Mouse (Mus musculus): ENCODE data around the gene Cnih4. TPM values are rescaled to one million over a fixed set of nuclear protein-coding genes. Genes with fewer than 3 reads are reported as not detected.

Gene Cnih4
- polyA plus RNA-seq, 1 experiment from 2014 or later: 89.9 TPM

DNA sequence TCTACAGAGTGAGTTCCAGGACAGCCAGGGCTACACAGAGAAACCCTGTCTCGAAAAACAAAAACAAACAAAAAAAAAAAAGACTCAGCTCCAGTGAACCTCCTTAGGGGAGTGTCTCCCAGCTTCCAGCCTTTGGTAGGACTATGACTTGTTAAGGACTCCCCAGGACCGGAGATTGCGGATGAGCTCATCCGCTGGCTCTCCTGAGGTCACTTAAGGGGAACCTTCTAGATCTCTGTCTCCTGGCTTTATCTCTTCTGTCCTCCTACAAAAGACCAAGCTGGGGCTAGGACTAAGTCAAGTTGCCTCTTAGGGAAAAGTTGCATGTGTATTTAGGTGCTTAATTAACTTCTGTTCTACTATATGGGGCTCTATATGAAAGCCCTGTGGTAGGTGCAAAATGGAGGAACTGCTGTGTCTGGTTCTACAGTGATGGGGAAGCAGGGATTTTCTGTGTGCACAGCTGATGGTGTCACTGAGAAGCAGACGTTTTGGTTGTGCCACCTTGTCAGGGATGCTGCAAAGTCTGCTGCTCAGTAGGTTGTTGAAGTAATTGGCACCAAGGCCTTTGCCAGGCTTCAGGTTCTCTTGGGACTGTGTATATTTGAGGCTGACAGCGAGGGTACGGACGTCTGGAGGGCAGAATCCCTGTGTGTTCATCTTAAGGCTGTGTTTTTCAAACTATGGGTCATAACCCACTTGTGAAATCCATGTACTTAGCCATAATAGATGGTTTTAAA is 70.0 kb downstream of the Cnih4 start:
- H3K4me3 ChIP-seq (ENCODE audit: low read depth, low read length): no peak overlapping the region
- 83% methylated on average over 8 of the region's 8 CpGs for WGBS
- no peaks in the 10 kb centered on the region for H3K9me3 ChIP-seq (ENCODE audit: control insufficient read depth, low read length)
- H3K27me3 ChIP-seq (ENCODE audit: control insufficient read depth, insufficient read depth, low read length): no peaks in the 10 kb centered on the region
- peaks cover 5% of the 10 kb centered on the region; the same call in 1 of the 2 replicates for H3K4me1 ChIP-seq (replicated peaks; ENCODE audit: control insufficient read depth, insufficient read depth, low read length)
- no peak overlapping the region for H3K4me2 ChIP-seq (ENCODE audit: low read depth, low read length, severe bottlenecking)
- no peak for ATAC-seq (replicated peaks; ENCODE audit: low FRiP score)
- no peak overlapping the region for H3K27ac ChIP-seq (ENCODE audit: low read depth, low read length)
- no peak for DNase-seq (ENCODE audit: low spot score)
- no peak overlapping the region for H3K9ac ChIP-seq (ENCODE audit: low read length)
- no peaks in the 10 kb centered on the region for H3K36me3 ChIP-seq (ENCODE audit: control insufficient read depth, insufficient read depth, low read length)

DNA sequence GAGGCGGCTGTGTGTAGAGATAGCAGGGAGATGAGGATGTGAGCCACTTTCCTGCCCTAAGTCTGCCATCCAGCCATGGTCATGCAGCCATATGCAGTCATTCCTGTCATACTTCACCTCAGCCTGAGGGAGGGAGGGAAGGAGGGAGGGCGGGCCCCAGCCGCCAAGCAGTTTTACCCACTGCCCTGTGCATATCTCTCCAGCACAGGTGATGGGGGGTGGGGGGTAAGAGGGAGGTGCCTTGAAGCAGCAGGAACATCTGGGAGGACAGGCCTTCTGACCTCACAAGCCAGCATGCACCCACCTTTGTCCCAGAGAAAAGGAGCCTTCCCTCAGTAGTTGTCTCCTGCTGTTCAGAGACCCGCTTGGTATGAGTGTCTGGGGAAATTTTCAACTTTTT is 71.8 kb downstream of the Cnih4 start:
- H3K4me1 ChIP-seq (replicated peaks; ENCODE audit: control insufficient read depth, insufficient read depth, low read length): peaks cover 5% of the 10 kb centered on the region; the same call in 1 of the 2 replicates
- no peaks in the 10 kb centered on the region for H3K27me3 ChIP-seq (ENCODE audit: control insufficient read depth, insufficient read depth, low read length)
- H3K9me3 ChIP-seq (ENCODE audit: control insufficient read depth, low read length): no peaks in the 10 kb centered on the region
- no peaks in the 10 kb centered on the region for H3K36me3 ChIP-seq (ENCODE audit: control insufficient read depth, insufficient read depth, low read length)
- no peak overlapping the region for H3K9ac ChIP-seq (ENCODE audit: low read length)
- no peak overlapping the region for H3K4me2 ChIP-seq (ENCODE audit: low read depth, low read length, severe bottlenecking)
- DNase-seq (ENCODE audit: low spot score) (peak; percentile 53), ATAC-seq (replicated peaks; ENCODE audit: low FRiP score) (no peak)
- WGBS: 42% methylated on average over 4 of the region's 4 CpGs
- H3K4me3 ChIP-seq (ENCODE audit: low read depth, low read length): no peak overlapping the region
- H3K27ac ChIP-seq (ENCODE audit: low read depth, low read length): no peak overlapping the region

Other genes with a start within 250 kb of the Cnih4 start
- 111 and 121 TPM in 2 replicates for gene Pycr2, start 240.4 kb upstream of the Cnih4 start, polyA plus RNA-seq (2014; fragmentation: Nextera tagmentation; extraction: Ambion mirVana)
- 0.45 and 0.51 TPM in 2 replicates for gene Lefty1, start 209.7 kb upstream of the Cnih4 start, polyA plus RNA-seq (2014; fragmentation: Nextera tagmentation; extraction: Ambion mirVana)
- gene Tmem63a, start 202.3 kb upstream of the Cnih4 start, polyA plus RNA-seq (2014; fragmentation: Nextera tagmentation; extraction: Ambion mirVana): 2.7 and 3.0 TPM in 2 replicates
- gene Ephx1, start 123.8 kb upstream of the Cnih4 start, polyA plus RNA-seq (2014; fragmentation: Nextera tagmentation; extraction: Ambion mirVana): 0.65 and 1.1 TPM in 2 replicates
- 0.09 TPM in 1 of 2 replicates, not detected in the other for gene 9130409I23Rik, start 93.5 kb upstream of the Cnih4 start, polyA plus RNA-seq (2014; fragmentation: Nextera tagmentation; extraction: Ambion mirVana)
- 41.9 and 48.5 TPM in 2 replicates for gene Nvl, start 489 bp upstream of the Cnih4 start, polyA plus RNA-seq (2014; fragmentation: Nextera tagmentation; extraction: Ambion mirVana)
- gene Wdr26, start 67.3 kb downstream of the Cnih4 start, polyA plus RNA-seq (2014; fragmentation: Nextera tagmentation; extraction: Ambion mirVana): 34.1 and 45.0 TPM in 2 replicates
- 1.9 and 3.5 TPM in 2 replicates for gene Cnih3, start 207.9 kb downstream of the Cnih4 start, polyA plus RNA-seq (2014; fragmentation: Nextera tagmentation; extraction: Ambion mirVana)